Mouse (Mus musculus) skeletal muscle tissue, adult 2 months (tissue): ENCODE data around the gene Ess2.

Experiments used
- DNase-seq: peaks from one replicate; pipeline ENCODE4 v3.0.0-alpha.2; 2012; ENCODE audit warnings: low read depth, low spot score

The Ess2 gene

DNA sequence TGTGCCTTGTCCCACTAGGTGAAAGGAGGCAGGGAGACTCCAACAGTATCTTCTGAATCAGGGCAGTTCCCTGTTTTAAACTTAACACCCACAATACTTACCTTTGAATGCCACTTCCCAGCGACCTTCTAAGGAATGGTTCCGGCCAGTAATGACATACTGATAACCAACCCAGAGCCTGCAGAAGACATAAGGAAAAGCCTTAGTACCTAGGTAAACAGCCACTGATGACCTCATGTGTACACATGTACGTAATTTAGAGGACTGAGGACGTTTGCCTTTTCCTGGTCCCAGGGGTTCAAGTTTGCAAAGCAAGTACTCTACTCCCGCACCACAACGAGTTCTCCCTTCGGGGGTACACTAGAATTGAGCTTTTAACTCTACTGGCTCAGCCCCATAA lies 54.0 kb downstream of the Ess2 start:
- DNase-seq = no peak

DNA sequence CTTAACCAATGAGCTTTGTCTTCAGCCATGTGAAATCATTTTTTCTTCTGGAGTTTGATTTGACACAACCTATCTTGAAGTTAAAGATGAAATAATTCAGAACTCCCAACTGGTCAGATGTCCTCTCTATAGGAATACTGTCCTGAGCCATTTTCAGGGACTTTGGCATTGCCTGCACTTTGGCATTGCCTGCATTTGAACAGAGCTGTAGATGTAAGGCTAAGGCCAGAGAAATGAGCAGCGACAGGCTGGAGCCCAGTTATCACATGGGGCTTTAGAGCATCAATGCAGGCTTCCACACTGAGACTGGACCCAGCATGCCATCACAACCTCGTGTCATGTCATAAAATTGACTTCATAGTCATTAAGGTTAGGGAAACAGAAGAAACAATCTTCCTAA lies 57.9 kb downstream of the Ess2 start:
- DNase-seq = no peak

GRCm38 (mm10) chr16:17851860-17852259 lies 59.3 kb downstream of the Ess2 start:
- no peak for DNase-seq

GRCm38 (mm10) chr16:17851331-17851730 lies 59.8 kb downstream of the Ess2 start:
- DNase-seq = no peak
